Mouse (Mus musculus) liver, adult 2 months (tissue): ENCODE measurements around the gene Boll. TPM values are rescaled to one million over a fixed set of nuclear protein-coding genes. Genes with fewer than 3 reads are reported as not detected.
A peak's percentile ranks its signal among the peaks of the same experiment; 100 is the strongest.

Source experiments
- DNase-seq: peaks from one replicate; pipeline ENCODE4 v3.0.0-alpha.2; 2011; ENCODE audit warnings: low read depth, low spot score; ENCODE audit errors: extremely low read depth
- H3K27ac ChIP-seq: fragments of 200-500 bp; replicated peaks from 2 replicates; pipeline ENCODE4 v1.5.1; 2012; ENCODE audit warnings: low read depth, mild to moderate bottlenecking, control low read depth, inconsistent platforms, low read length; ENCODE audit not compliant: insufficient read depth
- H3K27me3 ChIP-seq: fragments of 200-500 bp; 2 replicates; pipeline ENCODE4 v1.6.1; 2012; ENCODE audit warnings: mild to moderate bottlenecking, moderate library complexity, low read length, inconsistent platforms; ENCODE audit not compliant: control insufficient read depth, insufficient read depth
- H3K36me3 ChIP-seq: fragments of 200-500 bp; 2 replicates; pipeline ENCODE4 v1.6.1; 2012; ENCODE audit warnings: low read length, inconsistent platforms; ENCODE audit not compliant: control insufficient read depth, insufficient read depth
- H3K4me1 ChIP-seq: fragments of 200-500 bp; 2 replicates; pipeline ENCODE4 v1.6.1; 2011; ENCODE audit warnings: low read length; ENCODE audit not compliant: control insufficient read depth, insufficient read depth
- H3K4me3 ChIP-seq: fragments of 200-500 bp; 2 replicates; pipeline ENCODE4 v1.5.1; 2011; ENCODE audit warnings: low read depth, mild to moderate bottlenecking, control low read depth, low read length, moderate library complexity; ENCODE audit not compliant: insufficient read depth
- H3K79me2 ChIP-seq: fragments of 200-500 bp; 2 replicates; pipeline ENCODE4 v1.6.1; 2012; ENCODE audit warnings: inconsistent platforms, mild to moderate bottlenecking, low read length, moderate library complexity; ENCODE audit not compliant: control insufficient read depth, insufficient read depth
- H3K9ac ChIP-seq: fragments of 200-500 bp; 2 replicates; pipeline ENCODE4 v1.6.1; 2012; ENCODE audit warnings: low read depth, mild to moderate bottlenecking, control low read depth, inconsistent platforms, low read length
- CTCF ChIP-seq: fragments of 200-500 bp; IDR thresholded peaks from 2 replicates; pipeline ENCODE4 v1.5.1; 2011; ENCODE audit warnings: low read depth, low read length, control low read depth
- POLR2A ChIP-seq: fragments of 200-500 bp; IDR thresholded peaks from 2 replicates; pipeline ENCODE4 v1.6.1; 2011; ENCODE audit warnings: low read length, control low read depth; ENCODE audit not compliant: insufficient read depth; ENCODE audit errors: extremely low read depth
- WGBS: fragments of 180-500 bp; shearing (Covaris S2); methylation state at CpG from one replicate; pipeline ENCODE4 v1.1.7; 2018; 5-methylcytosine and 5-hydroxymethylcytosine counted together
- polyA plus RNA-seq: library from polyadenylated mRNA; depleted of rRNA; stranded (reverse); fragments of >200 nt; gene quantifications from 2 replicates; pipeline ENCODE4 v1.2.3, GENCODE M21; 2012
- total RNA-seq: library from RNA; depleted of rRNA; stranded (reverse); fragments of >200 nt; gene quantifications from 2 replicates; pipeline ENCODE4 v1.2.3, GENCODE M21; 2014

Boll gene
- total and polyA plus RNA-seq, 2 experiments: not detected

- Histone ChIP-seq H3K9ac (peak within 1 kb of the TSS; percentile 61), H3K4me1 (no peaks in the 10 kb centered on the region), H3K4me3 (peak within 1 kb of the TSS; percentile 77), H3K27ac (no peak within 1 kb of the TSS), H3K36me3 (no peaks in the 10 kb centered on the region), H3K79me2 (no peaks in the 10 kb centered on the region), H3K27me3 (0 out of 2 replicates have a peak, but pooled peaks cover 4% of the 10 kb centered on the region)
- TF ChIP-seq CTCF (no peak), POLR2A (no peak)
- WGBS: 5% methylated on average over 50 of the region's 51 CpGs
- peak; percentile 71 for DNase-seq
Observed at GRCm38 (mm10) chr1:55405272-55406022, 42.2 kb upstream of the Boll start, which contains the start of gene Plcl1. Plcl1 (plus strand) TSS chr1:55405921.

DNA sequence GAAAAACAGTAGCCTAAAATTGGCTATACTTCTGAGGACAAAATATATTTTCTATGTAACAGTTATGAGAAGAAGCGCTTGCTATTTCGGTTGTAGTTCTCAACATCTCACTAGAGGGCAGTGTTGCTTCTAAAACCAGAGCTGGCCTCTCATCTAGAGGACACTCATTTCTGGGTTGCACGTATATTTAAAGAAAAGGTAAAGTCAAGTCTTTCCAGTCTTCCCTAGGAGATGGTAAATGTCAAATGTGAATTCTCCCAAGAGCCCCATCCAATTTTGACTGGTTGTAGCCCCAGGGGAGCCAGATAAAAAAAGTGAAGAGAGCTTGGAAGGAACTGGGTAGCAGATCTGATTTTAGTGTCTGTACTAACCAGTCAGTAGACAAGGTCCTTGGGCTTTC lies 41.2 kb upstream of the Boll start:
- Histone ChIP-seq H3K36me3 (no peaks in the 10 kb centered on the region), H3K79me2 (no peaks in the 10 kb centered on the region), H3K27ac (no peak overlapping the region), H3K9ac (no peak overlapping the region), H3K27me3 (0 out of 2 replicates have a peak, but pooled peaks cover 4% of the 10 kb centered on the region), H3K4me1 (no peaks in the 10 kb centered on the region), H3K4me3 (no peak overlapping the region)
- WGBS: 6% methylated on average over 3 of the region's 3 CpGs
- peak; percentile 52; the same call in 1 of the 2 replicates for TF ChIP-seq CTCF
- TF ChIP-seq POLR2A: no peak
- DNase-seq: peak; percentile 58

DNA sequence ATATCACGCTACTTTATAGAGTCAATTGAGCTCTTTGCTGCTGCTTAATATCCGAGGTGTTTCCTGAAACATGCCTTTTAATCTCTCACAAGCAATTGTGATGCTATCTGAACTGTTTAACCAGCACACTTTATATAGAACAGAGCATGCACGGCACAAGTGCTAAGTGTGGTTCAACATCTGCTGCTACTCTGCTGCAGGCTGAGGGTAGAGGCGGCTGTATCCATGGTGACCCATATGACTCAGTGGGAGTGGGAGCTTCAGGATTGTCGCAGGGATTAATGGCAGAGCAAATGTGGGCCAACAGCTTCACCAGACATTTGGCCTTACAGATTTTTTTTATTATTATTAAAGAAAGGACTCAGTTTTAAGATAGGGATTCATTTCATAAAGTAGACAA lies 36.6 kb upstream of the Boll start:
- no peaks in the 10 kb centered on the region for H3K4me1 ChIP-seq
- H3K27ac ChIP-seq: no peak overlapping the region
- no peaks in the 10 kb centered on the region for H3K27me3 ChIP-seq
- 64% methylated on average over 5 of the region's 5 CpGs for WGBS
- no peak overlapping the region for H3K4me3 ChIP-seq
- H3K36me3 ChIP-seq: no peaks in the 10 kb centered on the region
- no peaks in the 10 kb centered on the region for H3K79me2 ChIP-seq
- DNase-seq: no peak
- TF ChIP-seq CTCF (no peak), POLR2A (no peak)
- H3K9ac ChIP-seq: no peak overlapping the region

DNA sequence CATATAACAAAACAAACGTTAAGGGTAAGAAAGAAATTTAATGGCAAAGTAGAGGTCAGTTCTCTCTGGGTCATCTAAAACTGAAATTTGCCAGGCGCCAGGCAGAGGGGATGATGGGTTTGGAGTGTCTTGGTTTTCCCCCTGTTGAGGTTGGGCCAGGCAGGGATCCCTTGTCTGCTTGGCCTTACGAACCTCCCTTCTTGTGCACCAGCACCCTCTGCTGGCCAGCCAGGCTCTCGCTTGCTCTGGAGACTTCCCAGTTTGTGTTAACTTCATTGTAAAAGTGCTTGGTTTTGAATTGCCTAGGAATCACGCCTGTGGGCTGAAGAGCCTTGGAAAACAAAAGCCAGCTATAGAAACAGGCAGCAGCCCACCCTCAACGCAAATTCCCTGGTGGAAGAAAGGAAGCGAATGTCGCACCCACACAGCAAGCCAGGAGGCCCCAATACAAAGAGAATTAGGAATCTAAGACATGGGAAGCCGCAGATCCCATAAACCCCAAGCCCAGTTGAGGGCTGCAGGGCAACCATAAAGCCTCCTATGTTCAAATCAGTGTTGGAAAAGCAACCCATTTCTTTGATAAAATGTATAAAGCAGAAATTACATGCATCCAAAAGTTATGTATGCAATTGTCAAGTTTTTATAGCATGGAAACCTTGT lies 20.0 kb upstream of the Boll start:
- Histone ChIP-seq H3K79me2 (no peaks in the 10 kb centered on the region), H3K27ac (no peak overlapping the region), H3K4me3 (no peak overlapping the region), H3K4me1 (no peaks in the 10 kb centered on the region), H3K9ac (no peak overlapping the region), H3K27me3 (no peaks in the 10 kb centered on the region), H3K36me3 (no peaks in the 10 kb centered on the region)
- 19% methylated on average over 9 of the region's 9 CpGs for WGBS
- TF ChIP-seq POLR2A: no peak
- TF ChIP-seq CTCF: peak; percentile 96
- DNase-seq: peak; percentile 54

DNA sequence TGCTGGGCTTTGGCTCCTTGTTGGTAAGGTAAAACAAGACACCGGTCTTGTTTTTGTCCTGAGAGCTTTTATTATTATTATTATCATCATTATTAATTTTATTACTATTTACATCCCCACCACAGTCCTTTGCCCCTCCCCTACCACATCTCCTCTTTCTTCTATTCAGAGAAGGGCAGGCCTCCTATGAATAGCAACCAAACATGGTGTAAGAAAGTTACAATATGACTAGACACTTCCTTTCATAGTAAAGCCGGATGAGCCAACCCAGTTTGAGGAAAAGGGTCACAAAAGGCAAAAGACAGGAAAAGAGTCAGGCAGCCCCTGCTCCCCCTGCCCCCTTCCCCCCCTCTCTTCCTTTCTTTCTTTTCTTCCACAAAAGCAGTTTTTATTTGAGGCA lies 17.3 kb upstream of the Boll start:
- no peaks in the 10 kb centered on the region for H3K4me1 ChIP-seq
- no peak overlapping the region for H3K4me3 ChIP-seq
- H3K27me3 ChIP-seq: no peaks in the 10 kb centered on the region
- no peak overlapping the region for H3K27ac ChIP-seq
- TF ChIP-seq CTCF: no peak
- no peak for TF ChIP-seq POLR2A
- no peaks in the 10 kb centered on the region for H3K79me2 ChIP-seq
- H3K36me3 ChIP-seq: no peaks in the 10 kb centered on the region
- no peak overlapping the region for H3K9ac ChIP-seq
- no peak for DNase-seq
- 79% methylated on average over 2 of the region's 2 CpGs for WGBS

GRCm38 (mm10) chr1:55372626-55373025 lies 9.4 kb upstream of the Boll start:
- Histone ChIP-seq H3K79me2 (no peaks in the 10 kb centered on the region), H3K36me3 (no peaks in the 10 kb centered on the region), H3K4me3 (no peak overlapping the region), H3K4me1 (no peaks in the 10 kb centered on the region), H3K27me3 (no peaks in the 10 kb centered on the region), H3K9ac (no peak overlapping the region), H3K27ac (no peak overlapping the region)
- TF ChIP-seq CTCF: no peak
- no peak for TF ChIP-seq POLR2A
- DNase-seq: no peak
- 80% methylated on average over 3 of the region's 3 CpGs for WGBS
